Mouse (Mus musculus): ENCODE data around the gene Clec9a. TPM values are rescaled to one million over a fixed set of nuclear protein-coding genes. Genes with fewer than 3 reads are reported as not detected.

Clec9a gene
- polyA plus RNA-seq, 1 experiment = not detected

DNA sequence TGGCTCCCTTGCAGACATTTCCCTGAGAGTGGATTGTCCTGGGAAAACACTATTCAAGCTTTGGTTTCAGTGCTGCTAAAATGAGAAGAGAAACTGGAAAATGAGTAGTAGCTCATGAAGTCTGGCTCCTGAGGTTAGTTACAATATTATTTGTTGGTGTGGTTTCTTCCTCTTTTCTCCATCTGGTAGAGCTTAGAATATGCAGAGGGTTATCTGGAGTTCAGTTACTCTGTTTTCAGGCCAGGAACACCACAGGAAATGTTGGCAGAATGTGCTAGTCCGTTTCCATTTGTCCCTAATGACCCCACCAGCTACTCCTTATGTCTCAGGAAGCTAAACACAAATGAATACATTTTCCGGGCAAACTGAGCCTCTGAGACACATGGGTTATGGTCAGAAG is 1.3 kb upstream of the Clec9a start:
- Histone ChIP-seq H3K4me1 (ENCODE audit: control insufficient read depth, insufficient read depth, low read length) (no peaks in the 10 kb centered on the region), H3K36me3 (ENCODE audit: control insufficient read depth, insufficient read depth, low read length, poor library complexity, severe bottlenecking) (no peaks in the 10 kb centered on the region), H3K4me3 (ENCODE audit: low read depth, low read length) (no peak overlapping the region), H3K27ac (ENCODE audit: insufficient read depth, low read length) (no peak overlapping the region), H3K27me3 (ENCODE audit: control insufficient read depth, insufficient read depth, low read length, poor library complexity, severe bottlenecking) (no peaks in the 10 kb centered on the region), H3K9ac (ENCODE audit: low read depth, poor library complexity, severe bottlenecking) (no peak overlapping the region), H3K9me3 (replicated peaks; ENCODE audit: control insufficient read depth, insufficient read depth, low read length, poor library complexity, severe bottlenecking) (no peaks in the 10 kb centered on the region)
- no peak for TF ChIP-seq POLR2A (IDR thresholded peaks at IDR 0.05; ENCODE audit: insufficient read depth, low read length)
- no peak for TF ChIP-seq EP300 (IDR thresholded peaks at IDR 0.05; ENCODE audit: insufficient read depth, low read depth, low read length)
- TF ChIP-seq CTCF (IDR thresholded peaks at IDR 0.05; ENCODE audit: low read depth, low read length) = no peak

DNA sequence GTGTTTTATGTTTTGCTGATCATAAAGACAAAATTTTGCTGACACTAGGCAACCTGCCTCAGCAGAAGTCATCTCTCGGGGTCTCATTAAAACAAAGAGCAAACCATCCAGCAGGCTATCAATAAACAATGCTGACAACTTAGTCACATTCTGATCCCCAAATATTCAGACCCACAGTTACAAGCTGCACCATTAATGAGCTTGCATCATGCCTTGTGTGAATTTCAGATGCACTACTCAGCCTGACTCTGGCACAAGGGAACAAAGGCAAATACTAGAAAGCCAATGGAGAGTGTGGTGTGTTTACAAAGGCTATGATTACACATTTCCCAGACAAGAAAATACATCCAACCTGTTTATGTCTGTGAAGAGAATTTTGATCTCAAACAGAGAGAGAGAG is 5.5 kb downstream of the Clec9a start:
- TF ChIP-seq POLR2A (IDR thresholded peaks at IDR 0.05; ENCODE audit: insufficient read depth, low read length) = no peak
- TF ChIP-seq EP300 (IDR thresholded peaks at IDR 0.05; ENCODE audit: insufficient read depth, low read depth, low read length) = no peak
- no peak for TF ChIP-seq CTCF (IDR thresholded peaks at IDR 0.05; ENCODE audit: low read depth, low read length)
- Histone ChIP-seq H3K27me3 (ENCODE audit: control insufficient read depth, insufficient read depth, low read length, poor library complexity, severe bottlenecking) (no peaks in the 10 kb centered on the region), H3K27ac (ENCODE audit: insufficient read depth, low read length) (no peak overlapping the region), H3K36me3 (ENCODE audit: control insufficient read depth, insufficient read depth, low read length, poor library complexity, severe bottlenecking) (no peaks in the 10 kb centered on the region), H3K9me3 (replicated peaks; ENCODE audit: control insufficient read depth, insufficient read depth, low read length, poor library complexity, severe bottlenecking) (no peaks in the 10 kb centered on the region), H3K9ac (ENCODE audit: low read depth, poor library complexity, severe bottlenecking) (no peak overlapping the region), H3K4me3 (ENCODE audit: low read depth, low read length) (no peak overlapping the region), H3K4me1 (ENCODE audit: control insufficient read depth, insufficient read depth, low read length) (no peaks in the 10 kb centered on the region)

GRCm38 (mm10) chr6:129422311-129422710 is 13.6 kb downstream of the Clec9a start:
- Histone ChIP-seq H3K9ac (ENCODE audit: low read depth, poor library complexity, severe bottlenecking) (no peak overlapping the region), H3K36me3 (ENCODE audit: control insufficient read depth, insufficient read depth, low read length, poor library complexity, severe bottlenecking) (no peaks in the 10 kb centered on the region), H3K27ac (ENCODE audit: insufficient read depth, low read length) (no peak overlapping the region), H3K4me3 (ENCODE audit: low read depth, low read length) (no peak overlapping the region), H3K4me1 (ENCODE audit: control insufficient read depth, insufficient read depth, low read length) (no peaks in the 10 kb centered on the region), H3K27me3 (ENCODE audit: control insufficient read depth, insufficient read depth, low read length, poor library complexity, severe bottlenecking) (no peaks in the 10 kb centered on the region), H3K9me3 (replicated peaks; ENCODE audit: control insufficient read depth, insufficient read depth, low read length, poor library complexity, severe bottlenecking) (no peaks in the 10 kb centered on the region)
- TF ChIP-seq POLR2A (IDR thresholded peaks at IDR 0.05; ENCODE audit: insufficient read depth, low read length) = no peak

DNA sequence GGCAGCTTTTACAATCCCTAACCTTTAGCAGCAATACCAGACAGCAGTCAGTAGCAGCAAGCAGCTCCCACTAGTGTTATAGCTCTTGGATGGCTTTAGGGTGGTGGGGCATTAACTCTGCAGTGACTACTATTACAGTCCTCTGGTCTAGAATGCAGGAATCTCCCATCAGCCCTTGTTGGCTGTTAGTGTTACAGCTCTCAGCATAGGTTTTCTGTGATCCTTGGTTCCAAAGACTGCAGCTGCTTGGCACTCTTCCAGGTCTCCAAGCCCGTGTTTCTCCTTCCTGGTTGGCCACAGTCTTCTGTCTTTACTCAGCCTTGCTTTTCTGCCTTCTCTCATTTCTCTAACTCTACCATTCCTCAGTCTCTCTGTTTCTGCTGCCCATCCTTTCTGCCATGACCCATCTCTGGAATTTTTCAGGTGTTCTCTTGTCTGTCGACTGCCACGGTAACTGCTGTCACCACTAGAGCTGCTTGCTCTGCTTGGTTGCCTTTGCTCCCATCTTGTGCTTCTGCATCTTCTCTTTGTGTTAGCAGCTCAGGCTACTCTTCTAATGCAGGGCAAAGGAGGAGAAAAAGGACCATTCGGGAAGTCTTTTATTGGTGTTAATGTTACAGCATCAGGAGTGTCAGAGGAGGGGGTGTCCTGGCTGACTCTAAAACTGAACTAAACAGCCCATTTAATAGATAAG is 14.5 kb downstream of the Clec9a start:
- H3K9me3 ChIP-seq (replicated peaks; ENCODE audit: control insufficient read depth, insufficient read depth, low read length, poor library complexity, severe bottlenecking) = no peaks in the 10 kb centered on the region
- H3K4me3 ChIP-seq (ENCODE audit: low read depth, low read length) = no peak overlapping the region
- no peak overlapping the region for H3K27ac ChIP-seq (ENCODE audit: insufficient read depth, low read length)
- no peaks in the 10 kb centered on the region for H3K4me1 ChIP-seq (ENCODE audit: control insufficient read depth, insufficient read depth, low read length)
- no peaks in the 10 kb centered on the region for H3K27me3 ChIP-seq (ENCODE audit: control insufficient read depth, insufficient read depth, low read length, poor library complexity, severe bottlenecking)
- H3K9ac ChIP-seq (ENCODE audit: low read depth, poor library complexity, severe bottlenecking) = no peak overlapping the region
- H3K36me3 ChIP-seq (ENCODE audit: control insufficient read depth, insufficient read depth, low read length, poor library complexity, severe bottlenecking) = no peaks in the 10 kb centered on the region
- TF ChIP-seq POLR2A (IDR thresholded peaks at IDR 0.05; ENCODE audit: insufficient read depth, low read length) (no peak), EP300 (IDR thresholded peaks at IDR 0.05; ENCODE audit: insufficient read depth, low read depth, low read length) (no peak), CTCF (IDR thresholded peaks at IDR 0.05; ENCODE audit: low read depth, low read length) (no peak)

- Histone ChIP-seq H3K9ac (ENCODE audit: low read depth, poor library complexity, severe bottlenecking) (no peak overlapping the region), H3K4me3 (ENCODE audit: low read depth, low read length) (no peak overlapping the region), H3K4me1 (ENCODE audit: control insufficient read depth, insufficient read depth, low read length) (no peaks in the 10 kb centered on the region), H3K27ac (ENCODE audit: insufficient read depth, low read length) (no peak overlapping the region), H3K9me3 (replicated peaks; ENCODE audit: control insufficient read depth, insufficient read depth, low read length, poor library complexity, severe bottlenecking) (no peaks in the 10 kb centered on the region), H3K36me3 (ENCODE audit: control insufficient read depth, insufficient read depth, low read length, poor library complexity, severe bottlenecking) (no peaks in the 10 kb centered on the region), H3K27me3 (ENCODE audit: control insufficient read depth, insufficient read depth, low read length, poor library complexity, severe bottlenecking) (no peaks in the 10 kb centered on the region)
- TF ChIP-seq POLR2A (IDR thresholded peaks at IDR 0.05; ENCODE audit: insufficient read depth, low read length) (no peak), CTCF (IDR thresholded peaks at IDR 0.05; ENCODE audit: low read depth, low read length) (peak; percentile 60)
Measured at GRCm38 (mm10) chr6:129423734-129424072, 15.0 kb downstream of the Clec9a start.

DNA sequence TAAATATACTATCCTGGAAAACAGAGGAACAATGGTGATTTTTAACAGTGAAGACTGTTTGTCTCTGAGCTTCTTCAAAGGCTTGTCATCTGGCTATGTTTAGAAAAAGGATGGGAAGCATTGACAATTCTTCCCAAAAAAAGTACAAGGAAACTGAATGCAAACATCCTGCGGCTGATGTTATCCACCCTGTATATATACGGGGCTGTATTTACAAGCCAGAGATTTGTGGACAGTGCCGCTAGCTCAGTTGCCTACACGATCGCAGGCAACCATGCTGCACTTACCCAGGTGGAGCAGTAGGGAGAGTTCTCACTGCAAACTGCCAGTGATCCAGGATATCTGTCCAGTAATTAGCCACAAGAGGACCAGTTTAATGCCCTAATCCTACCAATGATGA is 16.6 kb downstream of the Clec9a start:
- no peaks in the 10 kb centered on the region for H3K36me3 ChIP-seq (ENCODE audit: control insufficient read depth, insufficient read depth, low read length, poor library complexity, severe bottlenecking)

More for the DNA sequence above, 16.6 kb downstream of the Clec9a start:
- Histone ChIP-seq H3K9ac (ENCODE audit: low read depth, poor library complexity, severe bottlenecking) (no peak overlapping the region), H3K4me3 (ENCODE audit: low read depth, low read length) (no peak overlapping the region), H3K4me1 (ENCODE audit: control insufficient read depth, insufficient read depth, low read length) (no peaks in the 10 kb centered on the region), H3K27ac (ENCODE audit: insufficient read depth, low read length) (no peak overlapping the region), H3K9me3 (replicated peaks; ENCODE audit: control insufficient read depth, insufficient read depth, low read length, poor library complexity, severe bottlenecking) (no peaks in the 10 kb centered on the region), H3K27me3 (ENCODE audit: control insufficient read depth, insufficient read depth, low read length, poor library complexity, severe bottlenecking) (no peaks in the 10 kb centered on the region)
- TF ChIP-seq EP300 (IDR thresholded peaks at IDR 0.05; ENCODE audit: insufficient read depth, low read depth, low read length) (no peak), CTCF (IDR thresholded peaks at IDR 0.05; ENCODE audit: low read depth, low read length) (no peak), POLR2A (IDR thresholded peaks at IDR 0.05; ENCODE audit: insufficient read depth, low read length) (no peak)
